ENCODE assay signal across 30 mouse cellular contexts in genomic region chr19:55552339-55552738, GRCm38 (mm10).
A peak's percentile ranks its signal among the peaks of the same experiment; 100 is the strongest.
DNase-seq lines count a peak whose midpoint lies in the region; ATAC-seq and TF ChIP-seq lines count a peak whose summit lies in the region.
"Had no signal": no experiment of that assay in that cellular context is flagged by ENCODE, and none has a peak within 500 bp of the region (broad histone marks: within the 10 kb centered on the region; RNA-seq: fewer than 3 reads in every experiment).

No protein-coding gene starts in this region.

- TF ChIP-seq POLR2A in CH12.LX (IDR thresholded peaks at IDR 0.05; ENCODE audit: low read depth, low read length): no peak

- H3K79me2 ChIP-seq in CH12.LX (replicated peaks; ENCODE audit: control insufficient read depth, extremely low read depth, insufficient read depth, poor library complexity, severe bottlenecking): no peaks in the 10 kb centered on the region

- H3K27me3 ChIP-seq in heart, embryonic 11.5 days (ENCODE audit: control insufficient read depth, insufficient read depth, low read length): no peaks in the 10 kb centered on the region
- no peaks in the 10 kb centered on the region for H3K27me3 ChIP-seq in CH12.LX (replicated peaks)
- H3K27me3 ChIP-seq in liver, embryonic 14.5 days (ENCODE audit: control insufficient read depth, insufficient read depth, low read length): no peaks in the 10 kb centered on the region
- no peaks in the 10 kb centered on the region for H3K27me3 ChIP-seq in stomach, embryonic 16.5 days (ENCODE audit: control insufficient read depth, insufficient read depth, low read length)
- H3K27me3 ChIP-seq: embryonic facial prominence, embryonic 12.5 days; limb, embryonic 12.5 days; Patski had no signal

- dilution Hi-C loops in CH12.LX (cut with MboI; ENCODE audit: extremely low pct_ligation_motif_present, extremely low pct_unique_long_range_greater_than_20kb, low sequenced_read_pairs): no loop called here

- intact Hi-C loops in gastrocnemius, postnatal 14 days (cut with DNase I; ENCODE audit: low total_unique reads): loop anchor here (5.0 kb wide), 1 partner anchor 330 kb away; no protein-coding TSS in a partner anchor

- TF ChIP-seq CTCF in CH12.LX (conservative IDR thresholded peaks at IDR 0.05 in 1 of 2, IDR thresholded peaks at IDR 0.05 in 1 of 2; ENCODE audit: low read depth in 2 of 2, low read length in 2 of 2): no peak
- no peak for TF ChIP-seq CTCF in liver, embryonic 14.5 days (IDR thresholded peaks at IDR 0.05; ENCODE audit: low read depth)

- no peak overlapping the region for H3K4me3 ChIP-seq in heart, embryonic 11.5 days (ENCODE audit: low read depth, low read length)
- no peak overlapping the region for H3K4me3 ChIP-seq in CH12.LX (replicated peaks in 1 of 3; ENCODE audit: low read depth in 2 of 3, low read length in 2 of 3, poor library complexity in 1 of 3)
- H3K4me3 ChIP-seq in liver, embryonic 14.5 days (ENCODE audit: insufficient read depth in 1 of 2, low read depth in 2 of 2, low read length in 2 of 2): no peak overlapping the region
- no peak overlapping the region for H3K4me3 ChIP-seq in stomach, embryonic 16.5 days (replicated peaks; ENCODE audit: low read length)
- H3K4me3 ChIP-seq: embryonic facial prominence, embryonic 12.5 days; heart, embryonic 13.5 days; kidney, embryonic 15.5 days; layer of hippocampus, adult 2 months; left cerebral cortex, adult 2 months; limb, embryonic 12.5 days; midbrain, embryonic 10.5 days; myocyte; neural tube, embryonic 13.5 days had no signal

- no peak for TF ChIP-seq RAD21 in CH12.LX (IDR thresholded peaks at IDR 0.05; ENCODE audit: low read depth, low read length)

- H3K4me1 ChIP-seq in heart, embryonic 11.5 days (ENCODE audit: control insufficient read depth, insufficient read depth, low read length): peaks cover 37% of the 10 kb centered on the region
- peaks cover 23 to 59% of the 10 kb centered on the region in 2 experiments for H3K4me1 ChIP-seq in CH12.LX (ENCODE audit: control insufficient read depth in 1 of 2, insufficient read depth in 2 of 2)
- H3K4me1 ChIP-seq in liver, embryonic 14.5 days (replicated peaks; ENCODE audit: control insufficient read depth in 2 of 2, insufficient read depth in 2 of 2, low read length in 1 of 2): peaks cover 16 to 37% of the 10 kb centered on the region in 2 experiments
- H3K4me1 ChIP-seq in stomach, embryonic 16.5 days (ENCODE audit: control insufficient read depth, insufficient read depth, low read length): peaks cover 10% of the 10 kb centered on the region

- H3K9me3 ChIP-seq in heart, embryonic 11.5 days (replicated peaks; ENCODE audit: control insufficient read depth, low read length): no peaks in the 10 kb centered on the region
- H3K9me3 ChIP-seq in CH12.LX (replicated peaks; ENCODE audit: low read length): no peaks in the 10 kb centered on the region
- H3K9me3 ChIP-seq in liver, embryonic 14.5 days (ENCODE audit: control insufficient read depth, low read length): no peaks in the 10 kb centered on the region
- H3K9me3 ChIP-seq in stomach, embryonic 16.5 days (replicated peaks; ENCODE audit: control insufficient read depth, low read length): no peaks in the 10 kb centered on the region
- H3K9me3 ChIP-seq: embryonic facial prominence, embryonic 12.5 days; heart, embryonic 13.5 days; kidney, embryonic 15.5 days; limb, embryonic 12.5 days; midbrain, embryonic 10.5 days; neural tube, embryonic 13.5 days had no signal

- H3K27ac ChIP-seq in heart, embryonic 11.5 days (ENCODE audit: low read depth, low read length): peak overlapping the region; percentile 11; the same call in 1 of the 2 replicates
- no peak overlapping the region for H3K27ac ChIP-seq in CH12.LX (ENCODE audit: insufficient read depth, low read depth)
- 0 out of 2 replicates have a peak overlapping the region, but pooled peaks have one; percentile 25 for H3K27ac ChIP-seq in liver, embryonic 14.5 days
- peak overlapping the region; percentile 67 for H3K27ac ChIP-seq in stomach, embryonic 16.5 days (ENCODE audit: low read length)
- H3K27ac ChIP-seq: embryonic facial prominence, embryonic 12.5 days; kidney, embryonic 15.5 days; layer of hippocampus, adult 2 months; left cerebral cortex, adult 2 months; midbrain, embryonic 10.5 days; neural tube, embryonic 13.5 days had no signal

- H3K36me3 ChIP-seq in heart, embryonic 11.5 days (ENCODE audit: control insufficient read depth, insufficient read depth, low read length): no peaks in the 10 kb centered on the region
- H3K36me3 ChIP-seq in CH12.LX (replicated peaks in 1 of 2; ENCODE audit: control insufficient read depth in 1 of 2, insufficient read depth in 1 of 2, low read length in 1 of 2): peaks cover 0 to 26% of the 10 kb centered on the region in 2 experiments
- H3K36me3 ChIP-seq in liver, embryonic 14.5 days (replicated peaks; ENCODE audit: control insufficient read depth, insufficient read depth, low read depth): no peaks in the 10 kb centered on the region
- no peaks in the 10 kb centered on the region for H3K36me3 ChIP-seq in stomach, embryonic 16.5 days (ENCODE audit: control insufficient read depth, insufficient read depth, low read length)
- H3K36me3 ChIP-seq: embryonic facial prominence, embryonic 12.5 days; heart, embryonic 13.5 days; kidney, embryonic 15.5 days; limb, embryonic 12.5 days; midbrain, embryonic 10.5 days; neural tube, embryonic 13.5 days had no signal

- no peak for ATAC-seq in heart, embryonic 11.5 days (replicated peaks; ENCODE audit: insufficient number of reproducible peaks, low FRiP score, low TSS enrichment)
- no peak for ATAC-seq in liver, embryonic 14.5 days (ENCODE audit: insufficient read depth)
- no peak for ATAC-seq in stomach, embryonic 16.5 days (ENCODE audit: insufficient read depth, low FRiP score)
- ATAC-seq: forebrain, embryonic 14.5 days; hindbrain, embryonic 16.5 days; Patski had no signal

- WGBS in heart, embryonic 11.5 days (ENCODE audit: insufficient replicate concordance): 32% methylated on average over 7 of the region's 7 CpGs
- 71% methylated on average over 7 of the region's 7 CpGs for WGBS in liver, embryonic 14.5 days (ENCODE audit: insufficient replicate concordance)
- 58% methylated on average over 7 of the region's 7 CpGs for WGBS in stomach, embryonic 16.5 days

- in situ Hi-C loops in CH12.LX (cut with MboI; ENCODE audit: low pct_ligation_motif_present, low pct_unique_long_range_greater_than_20kb, low sequenced_read_pairs): no loop called here

- no peak for DNase-seq in heart, adult 8-10 months (ENCODE audit: low spot score)
- DNase-seq in CH12.LX (ENCODE audit: extremely low read depth): no peak
- no peak for DNase-seq in liver, embryonic 14.5 days (ENCODE audit: low read depth in 3 of 3, low spot score in 3 of 3)
- DNase-seq in neural tube, embryonic 10.5 days (ENCODE audit: extremely low spot score, low spot score): no peak
- DNase-seq in gastrocnemius, postnatal 14 days: no peak
- DNase-seq: adrenal gland, postnatal 10 days; cerebellum, adult 8-10 months; embryo, embryonic 11 days; gastrocnemius, postnatal 10 days; heart, postnatal 14 days; kidney, adult 18-20 months; kidney, postnatal 25 days; lung, adult 2 months; lung, postnatal 10 days; right cerebral cortex, postnatal 4 days; thymus, postnatal 14 days had no signal

- H3K9ac ChIP-seq in heart, embryonic 11.5 days (ENCODE audit: low read depth, low read length): no peak overlapping the region
- H3K9ac ChIP-seq in CH12.LX (ENCODE audit: insufficient read depth, low read depth): no peak overlapping the region
- no peak overlapping the region for H3K9ac ChIP-seq in liver, embryonic 14.5 days (replicated peaks)
- H3K9ac ChIP-seq in stomach, embryonic 16.5 days (ENCODE audit: low read length): no peak overlapping the region
- H3K9ac ChIP-seq: embryonic facial prominence, embryonic 12.5 days; heart, embryonic 13.5 days; kidney, embryonic 15.5 days; limb, embryonic 12.5 days; neural tube, embryonic 13.5 days had no signal

- TF ChIP-seq EP300 in CH12.LX (IDR thresholded peaks at IDR 0.05; ENCODE audit: low read length): no peak
- TF ChIP-seq EP300 in liver, embryonic 14.5 days (IDR thresholded peaks at IDR 0.05; ENCODE audit: low read depth): no peak

- H3K4me2 ChIP-seq in heart, embryonic 11.5 days: no peak overlapping the region
- H3K4me2 ChIP-seq in CH12.LX (ENCODE audit: insufficient read depth, low read depth, poor library complexity, severe bottlenecking): no peak overlapping the region; the same call in 1 of the 2 replicates
- H3K4me2 ChIP-seq in liver, embryonic 14.5 days (ENCODE audit: low read depth): no peak overlapping the region
- H3K4me2 ChIP-seq in stomach, embryonic 16.5 days (ENCODE audit: low read depth, low read length): no peak overlapping the region
- H3K4me2 ChIP-seq: embryonic facial prominence, embryonic 12.5 days; heart, embryonic 13.5 days; kidney, embryonic 15.5 days; limb, embryonic 12.5 days; neural tube, embryonic 13.5 days had no signal

TF ChIP-seq in CH12.LX, 34 proteins besides CTCF, POLR2A, EP300 and RAD21:
- 0 out of 2 replicates have a peak, but pooled peaks have one; percentile 5 for TF ChIP-seq SIN3A (IDR thresholded peaks at IDR 0.05; ENCODE audit: low read length)
- TF ChIP-seq ELF1 (IDR thresholded peaks at IDR 0.05; ENCODE audit: low read depth, low read length): no peak
- no peak for TF ChIP-seq NELFE (IDR thresholded peaks at IDR 0.05; ENCODE audit: low read depth, low read length)
